Mouse (Mus musculus): Measurements from ENCODE around the gene Cep78. TPM values are rescaled to one million over a fixed set of nuclear protein-coding genes. Genes with fewer than 3 reads are reported as not detected.
"Not testable (repeated sequence)": the region's sequence is repeated elsewhere in the genome, so short reads cannot be mapped to it uniquely, and the experiment has no call there.

The Cep78 gene
- 17.7 and 22.0 TPM in 2 replicates for polyA plus RNA-seq (2015; fragmentation: Nextera tagmentation; extraction: Ambion mirVana)

DNA sequence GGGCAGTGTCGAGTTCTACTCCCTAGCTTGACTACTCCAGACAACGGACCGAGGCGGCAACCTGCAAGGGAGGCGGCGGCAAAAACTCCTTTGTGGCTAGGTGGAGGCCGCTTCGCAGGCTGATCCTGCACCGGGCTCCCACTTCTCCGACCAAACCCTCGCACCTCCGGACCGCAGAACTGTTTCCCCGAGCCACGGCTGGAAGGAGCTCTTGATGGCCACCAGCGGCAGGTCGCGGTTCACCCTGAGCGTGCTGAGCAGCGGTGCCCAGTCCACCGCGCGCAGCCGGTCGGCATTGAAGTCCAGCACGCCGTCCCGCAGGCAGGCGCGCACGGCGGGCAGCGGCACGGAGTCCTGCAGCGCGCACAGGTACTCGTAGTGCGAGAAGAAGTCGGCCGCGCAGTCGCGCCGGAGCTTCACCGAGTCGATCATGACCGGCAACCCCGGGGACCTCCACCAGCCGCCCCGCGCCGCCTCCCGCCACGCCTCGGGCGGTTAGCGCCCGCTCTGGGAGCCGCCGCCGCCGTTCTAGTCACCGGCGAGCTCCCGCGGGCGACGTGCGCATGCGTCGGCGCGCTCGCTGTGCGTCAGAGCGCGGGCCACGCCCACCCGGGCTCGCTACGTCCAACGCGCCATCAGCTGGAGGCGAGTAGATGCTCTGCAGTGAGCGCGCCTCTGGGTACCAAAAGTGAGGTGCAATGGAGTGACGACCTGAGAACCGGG is at the start of gene Cep78:
TSS of gene Cep78 (minus strand) at position 541 of the 723 bp plus-strand sequence.
- peak within 1 kb of the TSS; percentile 83 for H3K4me3 ChIP-seq
- H3K4me1 ChIP-seq: peaks cover 7% of the 10 kb centered on the region; the same call in 1 of the 2 replicates
- no peaks in the 10 kb centered on the region for H3K9me3 ChIP-seq
- WGBS: under 1% methylated on average over 88 of the region's 88 CpGs
- H3K36me3 ChIP-seq: 0 out of 2 replicates have a peak, but pooled peaks cover 2% of the 10 kb centered on the region
- ATAC-seq (ENCODE audit: insufficient number of reproducible peaks, low FRiP score, low TSS enrichment, low read depth): peak; percentile 79
- H3K27me3 ChIP-seq: no peaks in the 10 kb centered on the region
- peak within 1 kb of the TSS; percentile 89 for H3K27ac ChIP-seq
- peak within 1 kb of the TSS; percentile 73 for H3K9ac ChIP-seq
- peak within 1 kb of the TSS; percentile 83 for H3K4me2 ChIP-seq

DNA sequence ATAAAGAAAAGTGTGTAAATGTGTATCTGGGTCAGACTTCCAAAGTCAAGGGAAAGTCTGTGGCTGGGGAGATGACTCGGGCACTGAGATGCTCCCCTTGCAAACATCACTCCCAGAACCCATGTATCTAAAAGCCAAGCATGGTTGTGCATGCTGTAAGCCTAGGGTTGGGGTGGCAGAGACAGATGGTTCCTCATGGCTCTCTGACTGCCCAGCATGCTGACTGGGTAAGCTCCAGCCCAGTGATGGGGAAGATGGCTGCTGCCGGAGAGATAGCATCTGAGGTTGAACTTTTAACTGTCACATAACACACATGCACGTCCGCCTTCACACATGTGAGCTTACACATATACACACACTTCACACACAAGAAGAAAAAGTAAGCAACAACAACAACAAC is 46.5 kb upstream of the Cep78 start:
- H3K4me2 ChIP-seq: no peak overlapping the region
- H3K36me3 ChIP-seq: no peaks in the 10 kb centered on the region
- no peak overlapping the region for H3K9ac ChIP-seq
- no peaks in the 10 kb centered on the region for H3K9me3 ChIP-seq
- H3K27ac ChIP-seq: no peak overlapping the region
- no peak overlapping the region for H3K4me3 ChIP-seq
- H3K4me1 ChIP-seq: no peaks in the 10 kb centered on the region
- H3K27me3 ChIP-seq: no peaks in the 10 kb centered on the region
- WGBS: 89% methylated on average over 4 of the region's 4 CpGs
- no peak for ATAC-seq (ENCODE audit: insufficient number of reproducible peaks, low FRiP score, low TSS enrichment, low read depth)

DNA sequence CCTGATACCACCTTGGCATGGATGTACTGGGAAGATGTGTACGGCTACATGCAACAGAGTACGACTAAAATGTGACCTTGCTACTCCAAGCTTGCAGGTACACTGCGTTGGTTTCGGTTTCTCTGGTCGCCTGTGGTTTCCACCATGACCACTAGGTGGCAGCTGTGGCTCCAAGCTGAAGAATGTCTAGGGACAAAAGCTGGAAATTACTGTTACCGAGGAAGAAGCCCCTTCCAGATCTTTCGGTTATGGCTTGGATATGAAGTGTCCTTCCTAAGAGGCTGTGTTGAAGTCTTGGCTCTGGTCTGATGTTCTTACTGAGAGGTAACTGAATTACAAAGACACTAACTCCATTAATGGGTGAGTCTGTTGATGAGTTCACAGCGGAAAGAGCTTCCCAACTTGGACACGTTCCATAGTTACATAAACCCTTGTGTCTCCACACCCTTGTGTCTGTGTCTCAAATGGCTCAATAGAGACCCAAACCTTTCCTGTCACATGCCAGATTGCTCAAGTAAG is 44.5 kb upstream of the Cep78 start:
- H3K9ac ChIP-seq; ATAC-seq (ENCODE audit: insufficient number of reproducible peaks, low FRiP score, low TSS enrichment, low read depth); H3K27ac ChIP-seq; H3K4me1 ChIP-seq; H3K9me3 ChIP-seq; H3K36me3 ChIP-seq; H3K27me3 ChIP-seq: not testable (repeated sequence)
- Histone ChIP-seq H3K4me3 (peak overlapping the region; percentile 31), H3K4me2 (peak overlapping the region; percentile 34)
- WGBS: 27% methylated on average over 7 of the region's 9 CpGs

DNA sequence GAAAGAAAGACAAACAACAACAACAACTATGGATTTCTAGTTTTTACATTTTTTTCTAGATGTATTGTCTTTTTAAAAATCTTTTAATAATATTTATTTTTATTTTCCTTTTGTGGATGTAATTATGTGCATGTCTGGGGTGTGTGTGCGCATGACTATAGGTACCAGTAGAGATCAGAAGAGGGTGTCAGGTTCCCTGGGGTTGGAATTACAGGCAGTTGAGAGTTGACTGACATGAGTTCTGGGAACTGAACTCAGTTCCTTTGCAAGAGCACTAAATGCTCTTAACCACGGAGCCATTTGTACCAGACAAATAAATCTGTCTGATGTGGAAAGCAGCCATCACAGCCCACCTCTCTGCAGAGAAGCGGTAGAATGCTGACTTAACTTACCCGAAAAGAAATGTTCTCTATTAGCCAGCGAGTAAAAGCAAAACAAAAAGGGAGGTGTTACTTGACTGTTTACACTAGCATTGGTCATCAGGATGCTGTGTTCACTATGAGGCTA is 44.0 kb upstream of the Cep78 start:
- Histone ChIP-seq H3K27me3 (no peaks in the 10 kb centered on the region), H3K36me3 (no peaks in the 10 kb centered on the region), H3K4me1 (no peaks in the 10 kb centered on the region), H3K4me2 (peak overlapping the region; percentile 34), H3K9me3 (no peaks in the 10 kb centered on the region), H3K4me3 (peak overlapping the region; percentile 31), H3K9ac (no peak overlapping the region), H3K27ac (no peak overlapping the region)
- WGBS: 46% methylated on average over 5 of the region's 5 CpGs
- no peak for ATAC-seq (ENCODE audit: insufficient number of reproducible peaks, low FRiP score, low TSS enrichment, low read depth)

DNA sequence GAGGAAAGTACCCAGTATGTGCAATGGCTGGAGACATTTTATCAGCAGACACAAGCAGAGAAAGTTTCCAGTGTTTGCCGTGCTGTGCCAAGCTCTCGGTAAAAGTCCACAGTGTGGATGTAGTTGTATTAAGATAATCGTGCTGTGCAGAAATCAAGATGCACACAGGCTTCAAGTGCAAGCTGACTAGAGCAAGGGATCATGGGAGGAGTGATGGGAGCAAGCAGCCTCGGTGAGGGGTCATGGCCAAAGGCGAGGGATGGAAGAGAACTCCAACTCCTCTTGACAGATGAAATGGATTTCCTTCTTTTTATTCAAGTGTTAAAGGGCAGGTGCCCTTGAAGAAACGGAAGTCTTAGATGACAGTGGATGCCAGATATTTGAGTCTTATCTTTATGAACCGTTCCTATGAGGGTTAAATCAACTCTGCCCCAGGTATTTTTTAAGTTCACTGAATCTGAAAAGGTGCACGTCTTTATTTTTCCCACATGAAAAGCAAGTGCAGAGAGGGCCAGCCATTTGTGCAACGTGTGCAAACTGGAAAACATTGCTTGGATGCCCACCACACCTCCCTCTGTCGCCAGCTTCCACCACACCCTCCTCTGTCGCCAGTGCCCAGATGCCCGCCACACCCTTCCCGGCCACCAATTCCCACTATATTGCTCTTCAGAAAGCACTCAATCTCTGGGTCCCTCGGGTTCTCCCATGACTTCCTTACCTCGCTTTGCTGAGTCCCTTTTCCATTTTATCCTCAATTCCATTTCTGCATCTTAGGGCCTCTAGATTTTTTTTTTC is 43.3 kb upstream of the Cep78 start:
- Histone ChIP-seq H3K4me2 (no peak overlapping the region), H3K4me1 (no peaks in the 10 kb centered on the region), H3K9ac (no peak overlapping the region), H3K27me3 (no peaks in the 10 kb centered on the region), H3K4me3 (no peak overlapping the region), H3K9me3 (no peaks in the 10 kb centered on the region), H3K27ac (no peak overlapping the region), H3K36me3 (no peaks in the 10 kb centered on the region)
- ATAC-seq (ENCODE audit: insufficient number of reproducible peaks, low FRiP score, low TSS enrichment, low read depth): no peak
- 82% methylated on average over 15 of the region's 15 CpGs for WGBS

DNA sequence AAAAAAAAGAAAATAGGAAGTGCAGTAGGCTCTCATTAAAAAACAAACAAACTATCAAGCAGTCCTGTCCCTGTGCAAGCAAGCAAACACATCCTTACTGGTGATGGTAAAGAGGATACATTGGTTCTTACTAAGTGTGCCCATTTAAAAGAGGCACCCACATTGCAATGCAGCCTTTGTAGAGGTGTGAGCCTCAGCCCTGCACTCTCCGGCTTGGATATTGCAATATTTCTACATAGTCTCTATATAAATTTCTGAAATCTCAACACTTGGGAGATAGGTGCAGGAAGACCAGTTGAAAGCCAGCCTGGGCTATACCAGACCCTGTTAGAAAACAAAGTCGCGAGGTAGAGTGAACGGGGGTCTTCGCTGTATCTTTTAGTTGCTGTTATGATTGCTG is 41.5 kb upstream of the Cep78 start:
- ATAC-seq (ENCODE audit: insufficient number of reproducible peaks, low FRiP score, low TSS enrichment, low read depth): no peak
- Histone ChIP-seq H3K4me2 (no peak overlapping the region), H3K4me3 (no peak overlapping the region), H3K9me3 (no peaks in the 10 kb centered on the region), H3K27ac (no peak overlapping the region), H3K9ac (no peak overlapping the region), H3K27me3 (no peaks in the 10 kb centered on the region), H3K4me1 (no peaks in the 10 kb centered on the region), H3K36me3 (no peaks in the 10 kb centered on the region)
- 95% methylated on average over 5 of the region's 5 CpGs for WGBS

DNA sequence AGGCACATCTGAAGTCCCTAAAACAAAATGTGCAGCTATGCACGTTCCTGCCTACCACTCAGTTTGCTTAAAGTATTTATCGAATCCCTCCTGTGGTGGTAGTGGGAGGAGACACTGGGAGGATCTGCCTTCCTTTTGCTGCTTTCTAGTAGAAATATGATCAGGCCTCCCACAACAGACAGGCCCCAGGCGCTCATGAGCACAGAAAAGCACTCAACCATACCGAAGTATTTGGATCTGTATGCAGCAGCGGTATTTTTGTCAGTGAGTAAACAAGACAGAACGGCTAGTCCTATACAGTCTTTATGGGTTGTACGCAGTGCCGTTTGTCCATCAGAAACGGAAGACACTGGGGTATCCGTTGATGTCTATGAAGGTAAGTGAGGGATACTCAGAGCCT is 37.4 kb upstream of the Cep78 start:
- ATAC-seq (ENCODE audit: insufficient number of reproducible peaks, low FRiP score, low TSS enrichment, low read depth): no peak
- H3K4me2 ChIP-seq: no peak overlapping the region
- WGBS: 55% methylated on average over 10 of the region's 10 CpGs

DNA sequence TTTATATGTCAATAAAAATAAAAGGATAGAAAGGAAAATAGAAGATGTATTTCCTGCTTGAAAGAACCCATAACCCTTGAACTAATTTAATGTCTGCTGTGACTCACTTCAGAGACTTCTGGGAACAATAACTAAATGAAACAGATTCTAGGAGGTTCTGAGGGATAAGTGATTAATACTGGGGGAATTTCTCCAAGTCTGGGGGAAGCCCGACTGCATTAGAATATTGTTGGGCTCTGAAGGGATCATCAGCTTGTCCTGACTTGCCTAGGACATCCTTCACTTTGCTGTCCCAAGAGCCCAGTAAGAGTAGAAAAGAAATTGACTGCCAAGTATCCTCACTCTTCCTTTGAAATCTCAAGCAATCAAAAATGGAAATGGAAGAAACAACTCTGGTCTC is 31.4 kb upstream of the Cep78 start:
- Histone ChIP-seq H3K4me1 (no peaks in the 10 kb centered on the region), H3K4me2 (no peak overlapping the region), H3K9ac (no peak overlapping the region), H3K4me3 (no peak overlapping the region), H3K27me3 (no peaks in the 10 kb centered on the region), H3K9me3 (no peaks in the 10 kb centered on the region), H3K27ac (no peak overlapping the region), H3K36me3 (no peaks in the 10 kb centered on the region)
- no peak for ATAC-seq (ENCODE audit: insufficient number of reproducible peaks, low FRiP score, low TSS enrichment, low read depth)
- 42% methylated on average over 1 of the region's 1 CpGs for WGBS

More for the DNA sequence above, 37.4 kb upstream of the Cep78 start:
- no peaks in the 10 kb centered on the region for H3K36me3 ChIP-seq
- peak overlapping the region; percentile 33; the same call in 1 of the 2 replicates for H3K27ac ChIP-seq
- H3K4me1 ChIP-seq: no peaks in the 10 kb centered on the region
- no peaks in the 10 kb centered on the region for H3K27me3 ChIP-seq
- H3K9ac ChIP-seq: no peak overlapping the region
- H3K9me3 ChIP-seq: no peaks in the 10 kb centered on the region
- H3K4me3 ChIP-seq: no peak overlapping the region

DNA sequence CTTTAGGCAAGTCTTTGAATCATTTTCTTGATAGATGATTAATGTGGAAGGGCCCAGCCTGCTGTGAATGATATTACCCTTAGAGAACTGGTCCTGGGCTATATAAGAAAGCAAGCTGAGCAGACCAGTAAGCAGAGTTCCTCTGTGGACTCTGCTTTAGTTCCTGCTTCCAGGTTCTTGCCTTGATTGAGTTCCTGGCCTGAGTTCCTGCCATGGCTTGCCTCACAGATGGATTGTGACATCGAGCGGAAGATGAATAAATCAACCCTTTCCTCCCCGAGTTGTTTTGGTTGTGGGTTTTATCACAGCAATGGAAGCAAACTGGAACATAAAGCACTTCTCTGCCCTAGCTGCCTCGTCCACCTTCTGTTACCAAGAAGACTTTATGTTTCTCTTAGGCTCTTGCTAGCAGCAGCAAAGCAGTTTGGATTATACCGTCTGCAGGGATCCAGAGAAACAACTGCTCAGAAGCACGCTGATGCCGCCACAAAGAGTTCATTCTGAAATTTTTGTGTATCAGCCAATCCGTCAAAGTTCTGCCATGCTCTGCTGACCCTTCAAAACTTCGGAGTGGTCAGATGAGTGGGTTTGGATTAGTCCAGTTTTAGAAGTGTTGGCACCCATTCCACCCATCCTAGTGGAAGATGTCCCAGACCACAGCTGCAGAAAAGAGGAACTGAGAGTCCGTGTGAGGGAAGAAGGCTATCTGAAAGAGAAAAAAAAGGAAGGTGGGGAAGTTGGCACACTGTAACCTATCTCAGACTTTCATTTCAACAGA is 30.6 kb upstream of the Cep78 start:
- no peaks in the 10 kb centered on the region for H3K9me3 ChIP-seq
- 71% methylated on average over 10 of the region's 10 CpGs for WGBS
- H3K27me3 ChIP-seq: no peaks in the 10 kb centered on the region
- no peaks in the 10 kb centered on the region for H3K4me1 ChIP-seq
- no peak overlapping the region for H3K27ac ChIP-seq
- no peaks in the 10 kb centered on the region for H3K36me3 ChIP-seq
- H3K4me2 ChIP-seq: no peak overlapping the region
- H3K4me3 ChIP-seq: no peak overlapping the region
- H3K9ac ChIP-seq: no peak overlapping the region
- no peak for ATAC-seq (ENCODE audit: insufficient number of reproducible peaks, low FRiP score, low TSS enrichment, low read depth)

DNA sequence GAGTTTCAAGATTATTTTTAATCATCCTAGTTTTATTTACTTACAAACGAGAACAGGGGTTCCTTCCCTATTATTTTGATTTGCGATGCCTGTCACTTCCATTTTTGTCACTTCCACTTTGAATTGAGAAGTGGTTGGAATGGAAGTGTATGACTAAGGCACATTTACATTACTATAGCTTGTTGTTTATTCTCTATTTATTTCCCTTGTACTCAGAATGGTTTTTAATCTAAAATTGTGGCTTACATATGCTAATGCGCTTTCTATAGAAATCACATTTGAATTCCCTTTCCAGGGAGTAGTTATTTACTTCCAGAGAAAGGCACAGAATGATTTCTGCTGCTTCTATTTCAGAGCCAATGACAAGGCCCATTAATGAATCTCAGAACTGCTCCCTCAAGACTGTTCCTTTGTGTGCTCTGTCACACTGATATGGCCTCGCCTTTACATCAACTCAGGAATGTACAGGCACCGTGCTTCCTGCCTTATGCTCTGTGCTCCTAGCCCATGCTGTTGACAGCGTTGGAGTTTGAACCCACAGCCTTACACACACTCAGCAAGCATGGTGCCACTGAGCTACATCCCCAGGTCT is 25.1 kb upstream of the Cep78 start:
- H3K4me1 ChIP-seq: no peaks in the 10 kb centered on the region
- H3K36me3 ChIP-seq: no peaks in the 10 kb centered on the region
- no peak for ATAC-seq (ENCODE audit: insufficient number of reproducible peaks, low FRiP score, low TSS enrichment, low read depth)
- no peak overlapping the region for H3K9ac ChIP-seq
- no peak overlapping the region for H3K4me3 ChIP-seq
- no peaks in the 10 kb centered on the region for H3K27me3 ChIP-seq
- no peak overlapping the region for H3K27ac ChIP-seq
- 74% methylated on average over 6 of the region's 6 CpGs for WGBS
- no peaks in the 10 kb centered on the region for H3K9me3 ChIP-seq
- no peak overlapping the region for H3K4me2 ChIP-seq

DNA sequence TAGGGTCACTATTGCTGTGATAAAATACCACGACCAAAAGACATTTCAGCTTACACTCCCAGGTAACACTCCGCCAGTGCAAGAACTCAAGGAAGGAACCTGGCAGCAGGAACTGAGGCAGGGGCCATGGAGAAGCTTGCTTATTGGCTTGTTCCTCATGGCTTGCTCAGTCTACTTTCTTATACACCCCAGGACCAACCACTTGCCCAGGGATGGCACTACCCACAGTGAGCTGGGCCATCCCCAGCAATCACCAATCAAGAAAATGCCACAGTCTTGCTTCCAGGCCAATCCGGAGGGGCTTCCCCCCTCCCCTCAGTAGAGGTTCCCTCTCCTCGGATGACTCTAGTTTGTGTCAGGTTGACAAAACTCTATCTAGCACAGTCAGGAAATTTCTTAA is 24.3 kb upstream of the Cep78 start:
- ATAC-seq (ENCODE audit: insufficient number of reproducible peaks, low FRiP score, low TSS enrichment, low read depth): no peak
- Histone ChIP-seq H3K27me3 (no peaks in the 10 kb centered on the region), H3K9me3 (no peaks in the 10 kb centered on the region), H3K4me2 (no peak overlapping the region), H3K4me1 (no peaks in the 10 kb centered on the region), H3K9ac (no peak overlapping the region), H3K27ac (no peak overlapping the region), H3K36me3 (no peaks in the 10 kb centered on the region), H3K4me3 (no peak overlapping the region)
- WGBS: 91% methylated on average over 4 of the region's 4 CpGs
